Mouse (Mus musculus): ENCODE data around the gene Zbtb7a.

The Zbtb7a gene

DNA sequence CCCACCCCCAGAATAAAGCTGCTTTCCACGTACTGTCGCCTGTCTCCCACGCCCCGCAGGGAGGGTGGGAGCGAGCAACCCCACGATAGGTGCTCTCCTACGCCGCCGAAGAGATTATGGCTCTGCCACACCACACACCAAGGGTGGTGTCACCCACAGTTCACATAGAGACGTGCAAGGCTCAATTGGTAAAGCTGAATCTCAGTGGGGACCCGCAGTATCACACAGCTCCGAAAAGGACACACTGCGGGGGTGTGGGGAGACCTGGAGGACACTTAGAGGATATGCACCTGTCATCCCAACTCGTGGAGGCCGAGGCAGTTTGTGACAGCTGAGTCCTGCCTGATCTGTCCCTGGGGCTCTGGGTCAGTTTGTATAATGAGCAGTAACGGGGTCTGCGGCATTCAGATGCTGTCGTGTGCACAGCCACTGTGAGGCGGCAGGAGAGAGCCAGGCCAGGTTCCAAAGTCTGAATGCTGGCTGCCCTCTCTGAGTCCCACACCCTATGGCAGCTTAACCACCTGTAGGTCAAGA, 58.0 kb downstream of the Zbtb7a start:
- DNase-seq = peak; percentile 97

- DNase-seq = peak; percentile 97
These were observed 59.2 kb downstream of the Zbtb7a start for GRCm38 (mm10) chr10:81193991-81194774.

DNA sequence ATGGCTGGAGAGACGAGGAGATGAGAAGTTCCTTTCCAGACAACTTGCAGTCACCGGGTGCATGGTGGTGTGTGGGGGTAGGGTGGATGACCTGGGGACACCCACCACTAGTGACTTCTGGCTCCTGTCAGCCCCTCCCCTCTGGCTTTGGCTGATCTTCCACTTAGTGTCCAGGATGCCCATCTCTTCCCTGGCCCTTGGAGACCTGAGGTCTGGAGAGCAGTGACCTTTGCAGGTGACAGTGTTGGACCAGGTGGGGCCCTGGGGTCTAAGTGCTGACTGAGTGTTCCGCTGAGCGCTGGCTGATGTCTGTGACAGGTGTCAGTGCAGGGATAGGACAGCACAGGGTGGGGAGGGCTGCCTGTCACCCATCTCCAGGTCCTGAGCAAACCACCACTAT, 60.3 kb downstream of the Zbtb7a start:
- peak; percentile 94 for DNase-seq

DNA sequence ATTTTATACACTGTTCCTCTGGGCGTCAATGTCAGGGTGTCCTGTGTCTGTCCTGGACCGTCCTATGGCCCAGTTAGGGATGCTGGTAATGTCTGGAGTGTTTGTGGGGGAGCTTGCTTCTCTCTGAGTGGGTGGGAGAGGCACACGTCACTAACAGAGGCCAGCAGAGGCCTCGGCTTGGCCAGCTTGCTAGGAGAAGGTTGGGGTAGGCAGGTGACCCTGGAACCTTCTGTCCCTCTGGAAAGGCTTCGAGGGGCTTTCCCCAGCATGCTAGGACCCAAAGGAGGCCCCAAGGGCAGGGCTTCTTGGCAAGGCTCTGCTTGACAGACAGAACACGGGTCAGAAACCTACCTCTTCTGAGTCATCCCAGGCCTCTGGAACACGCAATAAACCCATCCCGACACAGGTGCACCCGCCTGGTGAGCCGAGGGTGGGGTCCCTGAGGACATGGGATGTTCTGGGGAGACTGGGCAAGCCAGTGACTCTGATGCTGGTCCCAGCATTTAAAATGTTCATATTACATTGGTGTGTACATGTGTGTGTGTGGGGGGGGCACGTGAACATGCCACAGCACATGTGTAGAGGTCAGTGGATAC, 61.5 kb downstream of the Zbtb7a start:
- peak; percentile 95 for DNase-seq

GRCm38 (mm10) chr10:81197305-81197704, 62.3 kb downstream of the Zbtb7a start:
- DNase-seq = peak; percentile 97

GRCm38 (mm10) chr10:81198230-81198629, 63.2 kb downstream of the Zbtb7a start:
- peak; percentile 89 for DNase-seq

DNA sequence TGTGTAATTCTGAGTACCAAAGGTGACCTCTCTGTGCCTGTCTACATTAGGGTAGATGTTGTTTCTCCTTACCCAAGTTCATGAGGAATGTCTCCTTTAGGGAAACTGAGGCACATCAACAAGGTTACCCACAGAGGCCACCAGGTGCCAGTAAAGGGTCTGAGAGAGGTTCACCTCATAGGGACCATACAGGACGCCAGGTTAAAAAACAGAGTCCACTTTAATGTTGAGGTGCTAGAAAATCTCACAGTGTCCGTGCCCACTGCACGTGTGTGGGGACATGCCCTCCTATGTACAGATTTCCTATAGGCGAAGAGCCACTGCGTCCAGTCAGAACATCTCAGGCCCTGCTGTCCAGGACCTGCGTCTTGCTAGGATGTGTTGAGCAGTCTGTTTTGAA, 64.0 kb downstream of the Zbtb7a start:
- DNase-seq = peak; percentile 88

DNA sequence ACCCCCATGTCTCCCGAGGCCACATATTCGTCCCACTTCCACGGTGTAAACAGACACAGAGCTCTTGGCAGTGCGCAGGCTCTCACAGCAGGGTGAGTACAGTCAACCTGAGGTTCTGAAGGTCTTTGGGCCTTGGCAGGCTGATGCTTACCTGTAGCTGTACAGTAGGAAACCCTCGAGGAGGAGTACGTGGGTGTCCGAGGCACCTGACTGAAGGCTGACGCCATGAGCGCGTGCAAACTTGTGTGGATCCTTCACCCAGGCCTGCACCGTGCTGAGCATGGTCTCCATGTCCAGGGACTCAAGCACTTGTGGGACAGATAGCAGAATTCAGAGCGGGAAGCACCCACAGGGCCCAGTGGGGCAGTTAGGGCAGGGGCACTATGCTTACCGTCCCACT, 65.1 kb downstream of the Zbtb7a start:
- DNase-seq = peak; percentile 93

- peak; percentile 93 for DNase-seq
These were observed 65.7 kb downstream of the Zbtb7a start for GRCm38 (mm10) chr10:81200605-81201287.

- peak; percentile 98 for DNase-seq
These were observed 67.1 kb downstream of the Zbtb7a start, which contains the start of gene Nmrk2 for GRCm38 (mm10) chr10:81201807-81202758. Gene Nmrk2 (minus strand): TSS chr10:81202051.

All from heart, adult 11 months (tissue).